Mouse (Mus musculus) cerebral cortex, adult 2 months (tissue): ENCODE measurements around the gene Pcf11.

ENCODE experiments used
- WGBS: fragments of 180-500 bp; shearing (Covaris S2); methylation state at CpG from one replicate; pipeline ENCODE4 v1.1.7; 2018; 5-methylcytosine and 5-hydroxymethylcytosine counted together

The Pcf11 gene

DNA sequence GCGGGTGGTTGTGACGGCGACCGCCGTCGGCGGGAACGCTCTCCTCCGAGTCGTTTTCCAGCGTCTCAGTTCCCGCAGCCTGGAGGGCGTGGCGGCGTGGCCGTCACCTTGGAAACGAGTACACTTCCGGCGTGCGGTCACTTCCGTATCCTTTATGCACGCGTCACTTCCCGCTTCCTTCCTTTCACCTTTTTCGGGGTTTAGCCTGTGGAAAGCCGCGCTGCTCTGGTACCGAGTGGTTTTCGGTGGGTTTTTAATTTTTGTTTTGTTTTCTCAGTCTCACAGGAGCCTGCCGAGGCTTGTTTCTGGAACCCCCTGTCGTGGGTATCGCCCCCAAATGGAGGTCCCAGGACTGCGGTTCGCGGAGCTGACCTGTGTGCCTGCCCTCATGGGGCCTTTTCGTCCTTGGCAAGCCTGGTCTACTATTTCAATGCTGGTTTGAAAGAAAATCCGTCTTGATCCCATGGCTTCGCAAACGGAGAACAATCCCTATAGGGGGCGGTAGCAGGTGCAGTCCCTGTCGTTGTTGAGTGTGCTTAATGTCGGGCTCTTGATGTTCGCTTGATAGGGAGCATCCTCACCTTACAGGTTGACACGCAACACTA lies 32.6 kb downstream of the Pcf11 start, which contains the start of gene Ankrd42:
Gene Ankrd42, minus strand, starts transcription at position 122 of the 605 bp plus-strand sequence.
- WGBS = under 1% methylated on average over 44 of the region's 44 CpGs

DNA sequence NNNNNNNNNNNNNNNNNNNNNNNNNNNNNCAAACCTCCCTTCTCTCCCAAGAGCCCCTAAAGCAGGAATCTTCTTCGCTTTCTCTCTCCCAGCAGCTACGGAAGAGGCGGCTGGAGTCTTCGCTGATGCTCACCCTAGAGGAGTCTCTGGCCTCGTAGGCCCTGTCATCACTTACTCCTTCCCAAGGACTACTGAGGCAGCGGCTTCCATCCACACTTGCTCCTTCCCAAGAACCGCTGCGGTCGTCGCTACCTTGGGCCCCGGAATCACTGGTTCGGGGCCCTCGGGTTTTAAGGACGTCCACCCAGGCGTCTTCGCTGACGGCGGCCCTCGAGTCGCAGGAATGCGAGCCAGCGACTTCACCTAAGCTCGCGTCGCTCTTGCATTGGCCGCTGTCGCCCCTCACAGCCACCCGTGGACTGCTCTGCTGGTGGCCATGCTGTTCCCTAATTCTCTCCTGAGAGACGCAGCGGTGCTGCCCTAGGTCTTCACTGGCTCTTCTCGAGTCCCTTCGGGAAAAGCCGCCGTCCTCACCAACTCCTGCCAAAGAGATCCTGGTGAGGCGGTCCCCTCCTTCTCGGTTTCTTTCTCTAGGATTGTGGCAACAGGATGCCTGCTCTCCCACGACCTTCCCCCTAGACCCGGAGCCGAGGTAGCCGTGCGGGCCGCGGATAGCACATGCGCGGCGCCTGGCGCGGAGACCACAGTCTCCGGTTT lies 33.3 kb downstream of the Pcf11 start:
- 1% methylated on average over 49 of the region's 49 CpGs for WGBS

DNA sequence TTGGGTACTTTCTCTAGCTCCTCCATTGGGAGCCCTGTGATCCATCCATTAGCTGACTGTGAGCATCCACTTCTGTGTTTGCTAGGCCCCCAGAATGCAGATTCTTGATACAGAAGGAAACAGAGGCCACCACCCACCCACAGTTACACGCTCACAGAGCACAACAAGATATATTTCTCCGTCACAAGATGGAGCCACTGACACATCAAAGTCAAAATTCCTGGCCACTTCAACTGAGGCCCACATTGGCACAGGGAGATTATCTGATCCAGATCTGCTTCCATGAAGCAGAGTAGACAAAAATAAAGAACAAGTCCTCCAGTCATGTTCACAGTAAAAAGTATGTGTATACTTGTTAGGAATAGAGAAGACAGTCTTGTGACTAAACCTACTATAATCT lies 39.6 kb downstream of the Pcf11 start:
- 29% methylated on average over 2 of the region's 2 CpGs for WGBS

DNA sequence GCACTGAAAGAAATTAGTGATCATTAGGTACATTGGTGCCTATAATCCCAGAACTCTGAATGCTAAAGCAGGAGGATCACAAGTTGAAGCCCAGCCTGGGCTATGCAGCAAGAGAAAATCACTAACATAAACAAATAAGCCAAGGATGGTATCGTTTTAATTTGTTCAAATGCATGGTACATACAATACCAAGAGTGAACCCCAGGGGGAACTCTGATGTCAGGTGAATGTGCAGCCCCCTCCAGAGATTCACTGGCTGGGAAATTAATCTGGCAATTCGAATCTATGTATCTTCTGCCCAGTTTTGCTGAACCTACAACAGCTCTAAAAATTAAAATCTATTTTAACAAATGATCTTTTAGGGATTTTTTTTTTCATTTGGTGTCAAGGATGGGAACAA lies 45.2 kb downstream of the Pcf11 start:
- WGBS = 44% methylated on average over 2 of the region's 2 CpGs

DNA sequence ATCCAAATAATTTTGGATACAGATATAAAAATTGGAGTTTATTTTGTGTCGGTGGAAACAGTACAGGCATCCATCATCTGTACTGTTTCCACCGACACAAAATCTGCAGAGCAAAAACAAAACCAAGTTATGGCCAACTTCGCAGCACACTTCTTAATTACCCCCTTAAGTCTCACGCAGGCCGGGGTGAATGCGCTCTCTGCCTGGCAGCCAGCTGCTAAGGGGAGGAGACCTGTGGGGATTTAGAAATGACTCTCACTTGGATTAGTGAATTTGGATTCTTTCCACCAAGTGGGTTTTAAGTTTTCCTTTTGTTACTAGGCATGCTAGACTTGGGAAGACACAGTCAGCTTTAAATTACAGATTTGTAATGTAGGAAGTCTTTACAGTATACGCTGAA lies 58.9 kb downstream of the Pcf11 start:
- 64% methylated on average over 7 of the region's 7 CpGs for WGBS

- WGBS = 77% methylated on average over 7 of the region's 7 CpGs
Measured at GRCm38 (mm10) chr7:92604961-92605360, 64.8 kb downstream of the Pcf11 start.
